In the genomic region with DNA sequence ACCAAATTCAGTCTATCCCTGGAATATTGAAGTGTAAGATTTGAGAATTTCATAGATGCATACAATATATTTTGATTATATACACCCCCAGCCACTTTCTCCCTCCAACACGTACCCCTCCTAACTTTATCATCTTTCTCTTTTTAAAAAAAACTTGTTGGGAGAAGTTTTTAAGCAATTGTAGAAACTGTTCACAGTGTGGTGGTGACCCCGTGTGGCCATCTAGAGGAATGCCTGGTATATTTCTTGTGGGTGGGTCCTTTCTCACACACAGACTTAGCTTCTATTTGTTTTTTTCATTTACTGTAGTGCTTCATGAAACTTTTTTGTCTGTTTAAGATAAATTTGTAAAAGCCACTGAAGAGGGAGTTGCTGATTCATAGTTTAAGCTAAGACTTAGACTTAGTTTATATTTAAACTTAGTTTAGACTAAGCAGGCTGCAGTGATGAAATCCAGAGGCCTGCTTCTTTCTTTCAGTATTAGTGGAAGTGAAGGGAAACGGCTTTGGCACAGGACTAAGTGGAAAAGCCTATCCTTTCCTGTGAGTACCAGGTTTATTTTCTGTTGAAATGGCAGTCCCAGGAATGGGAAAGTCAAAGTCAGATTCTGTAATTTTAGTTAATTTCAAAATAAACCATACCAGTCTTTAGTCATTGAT, we compare ENCODE assay signal across 8 mouse cellular contexts. TPM values are rescaled to one million over a fixed set of nuclear protein-coding genes. Genes with fewer than 3 reads are reported as not detected.
DNase-seq lines count a peak whose midpoint lies in the region; ATAC-seq and TF ChIP-seq lines count a peak whose summit lies in the region.

No protein-coding gene starts in this region.

- peak; percentile 63; the same call in 1 of the 2 replicates for ATAC-seq in intestine, embryonic 16.5 days

- no peak overlapping the region for H3K4me3 ChIP-seq in spleen, adult 2 months (ENCODE audit: extremely low read depth, insufficient read depth, insufficient read length)
- H3K4me3 ChIP-seq in intestine, embryonic 16.5 days (ENCODE audit: low read length): no peak overlapping the region

- H3K4me2 ChIP-seq in intestine, embryonic 16.5 days (ENCODE audit: low read depth, low read length): no peak overlapping the region

- H3K27ac ChIP-seq in spleen, adult 2 months (ENCODE audit: insufficient read depth, low read length): no peak overlapping the region
- H3K27ac ChIP-seq in intestine, embryonic 16.5 days (ENCODE audit: low read length): no peak overlapping the region

- no peaks in the 10 kb centered on the region for H3K4me1 ChIP-seq in spleen, adult 2 months (ENCODE audit: control insufficient read depth, insufficient read depth, insufficient read length)
- peaks cover 2% of the 10 kb centered on the region; the same call in 1 of the 2 replicates for H3K4me1 ChIP-seq in intestine, embryonic 16.5 days (ENCODE audit: control insufficient read depth, insufficient read depth, low read length)

- intact Hi-C loops in heart, postnatal 25 days (cut with DNase I): loop anchor here (10.0 kb wide), 1 partner anchor 307 kb away; no protein-coding TSS in a partner anchor

- no peak overlapping the region for H3K9ac ChIP-seq in intestine, embryonic 16.5 days (ENCODE audit: low read depth, low read length)

- TF ChIP-seq CTCF in spleen, adult 2 months (IDR thresholded peaks at IDR 0.05; ENCODE audit: extremely low read depth, insufficient read depth, insufficient read length, insufficient replicate concordance): peak; percentile 8; the same call in 1 of the 2 replicates

- WGBS in spleen, adult 2 months: 51% methylated on average over 3 of the region's 3 CpGs
- 16% methylated on average over 3 of the region's 3 CpGs for WGBS in intestine, embryonic 16.5 days

- no peaks in the 10 kb centered on the region for H3K27me3 ChIP-seq in spleen, adult 2 months (ENCODE audit: control insufficient read depth, insufficient read depth, low read length)
- no peaks in the 10 kb centered on the region for H3K27me3 ChIP-seq in intestine, embryonic 16.5 days (replicated peaks; ENCODE audit: control insufficient read depth, insufficient read depth, low read length)

- no peaks in the 10 kb centered on the region for H3K9me3 ChIP-seq in intestine, embryonic 16.5 days (ENCODE audit: control insufficient read depth, low read length)

- H3K36me3 ChIP-seq in spleen, adult 2 months (ENCODE audit: control insufficient read depth, insufficient read depth, low read length): peaks cover 3% of the 10 kb centered on the region
- 0 out of 2 replicates have a peak, but pooled peaks cover 3% of the 10 kb centered on the region for H3K36me3 ChIP-seq in intestine, embryonic 16.5 days (ENCODE audit: control insufficient read depth, insufficient read depth, low read length)

- peak; percentile 15 to 67 for DNase-seq in heart, adult 18-20 months
- DNase-seq in heart, postnatal 25 days (ENCODE audit: low spot score): no peak
- DNase-seq in spleen, adult 2 months (ENCODE audit: low read depth in 1 of 2, low spot score in 2 of 2): peak in 1 of 2 experiments; percentile 9
- DNase-seq in spleen, adult 12 weeks (ENCODE audit: low spot score): no peak
- DNase-seq in embryo, embryonic 10.5 days (ENCODE audit: low spot score): peak; percentile 71
- DNase-seq in lung, postnatal 4 days: peak; percentile 31 to 45
- no peak for DNase-seq in urinary bladder, postnatal 4 days (ENCODE audit: low spot score in 2 of 2)

- no peak for TF ChIP-seq POLR2A in spleen, adult 2 months (IDR thresholded peaks at IDR 0.05; ENCODE audit: low read depth, low read length)

RNA-seq across cellular contexts. Expression of gene Odf2l, which starts 13.0 kb away (rescaled TPM):
- 10 to 100 TPM in 1 of 2 experiments, 1 to 10 TPM in 1; 9.3 to 13.0 TPM for total RNA-seq in heart, adult 18-20 months (2021)
- total RNA-seq in heart, postnatal 25 days (2021): 10 to 100 TPM; 10.0 to 10.8 TPM
- polyA plus RNA-seq in spleen, adult 2 months (2012; rRNA removed): 0.94 and 1.4 TPM in 2 replicates
- polyA plus RNA-seq in intestine, embryonic 16.5 days (2015; fragmentation: Nextera tagmentation; extraction: Ambion mirVana): 13.1 and 14.7 TPM in 2 replicates

RNA-seq across cellular contexts. Expression of gene Clca2, which starts 32.1 kb away (rescaled TPM):
- under 1 TPM in 1 of 2 experiments, not detected in 1; 0.15 TPM for total RNA-seq in heart, adult 18-20 months (2021)
- total RNA-seq in heart, postnatal 25 days (2021): under 1 TPM; 0.05 to 0.28 TPM
- 0.13 and 0.14 TPM in 2 replicates for polyA plus RNA-seq in spleen, adult 2 months (2012; rRNA removed)
- polyA plus RNA-seq in intestine, embryonic 16.5 days (2015; fragmentation: Nextera tagmentation; extraction: Ambion mirVana): 0.12 and 0.17 TPM in 2 replicates

Comparison
In these comparisons a context has a peak if more than half of its experiments do, and no peak if none do; other contexts are left out.
1. DNase-seq: peak in heart, adult 18-20 months (2 of 2), embryo, embryonic 10.5 days (single experiment) and lung, postnatal 4 days (2 of 2); none in heart, postnatal 25 days (single experiment), spleen, adult 12 weeks (single experiment) and urinary bladder, postnatal 4 days (0 of 2).